Mouse (Mus musculus): ENCODE data around the gene Scd1. TPM values are rescaled to one million over a fixed set of nuclear protein-coding genes. Genes with fewer than 3 reads are reported as not detected.

Gene Scd1
- total and polyA plus RNA-seq, 3 experiments, result 100 to 183 TPM; not detected in 1

DNA sequence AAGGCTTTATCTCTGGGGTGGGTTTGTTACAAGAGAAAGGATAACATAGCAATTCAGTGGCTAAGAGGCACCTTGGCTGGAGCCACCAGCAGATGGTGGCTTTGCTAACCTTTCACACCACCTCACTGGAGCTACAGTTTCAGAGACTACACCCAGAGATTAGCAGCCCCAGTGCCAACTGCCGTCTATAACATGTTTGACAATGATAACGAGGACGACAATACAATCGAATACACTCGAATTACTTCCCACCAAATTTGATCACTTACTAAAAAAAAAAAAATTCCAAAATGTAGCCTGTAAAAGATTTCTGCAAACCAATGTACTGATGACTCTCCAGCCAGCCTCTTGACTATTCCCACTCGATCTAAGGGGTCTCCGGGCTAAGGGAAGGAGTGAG is 12.7 kb downstream of the Scd1 start (continued):
- TF ChIP-seq BHLHE40 (IDR thresholded peaks at IDR 0.05; ENCODE audit: borderline replicate concordance, low read depth, low read length), result no peak

GRCm38 (mm10) chr19:44393962-44394422 is 13.7 kb downstream of the Scd1 start:
- H3K27ac ChIP-seq (ENCODE audit: control insufficient read depth, low read depth, low read length), result peak overlapping the region; percentile 29
- TF ChIP-seq RCOR1 (IDR thresholded peaks at IDR 0.05; ENCODE audit: low read depth, low read length) (peak; percentile 89), CHD2 (IDR thresholded peaks at IDR 0.05; ENCODE audit: low read length) (no peak), MXI1 (IDR thresholded peaks at IDR 0.05; ENCODE audit: low read depth, low read length) (no peak; the same call in none of the 2 replicates), TAL1 (IDR thresholded peaks at IDR 0.05; ENCODE audit: low read length) (peak; percentile 61), MYC (IDR thresholded peaks at IDR 0.05; ENCODE audit: low read depth, low read length) (0 out of 2 replicates have a peak, but pooled peaks have one; percentile 19), ZMIZ1 (IDR thresholded peaks at IDR 0.05; ENCODE audit: low read depth, low read length) (no peak), MAX (IDR thresholded peaks at IDR 0.05; ENCODE audit: low read length) (peak; percentile 60; the same call in 1 of the 2 replicates), TCF12 (IDR thresholded peaks at IDR 0.05; ENCODE audit: low read depth, low read length) (peak; percentile 36), ZKSCAN1 (IDR thresholded peaks at IDR 0.05; ENCODE audit: low read depth, low read length) (no peak), SIN3A (IDR thresholded peaks at IDR 0.05; ENCODE audit: low read length) (peak; percentile 52; the same call in 1 of the 2 replicates), EP300 (IDR thresholded peaks at IDR 0.05; ENCODE audit: low read depth in 1 of 2, low read length in 2 of 2) (peak; percentile 54 to 80; a peak in 3 of 4 replicates), ETS1 (IDR thresholded peaks at IDR 0.05; ENCODE audit: low read depth, low read length) (peak; percentile 85), BHLHE40 (IDR thresholded peaks at IDR 0.05; ENCODE audit: borderline replicate concordance, low read depth, low read length) (no peak), USF1 (IDR thresholded peaks at IDR 0.05; ENCODE audit: low read depth, low read length) (peak; percentile 61), TBP (IDR thresholded peaks at IDR 0.05; ENCODE audit: low read depth, low read length) (peak; percentile 79), GABPA (IDR thresholded peaks at IDR 0.05; ENCODE audit: low read depth, low read length) (no peak), MEF2A (IDR thresholded peaks at IDR 0.05; ENCODE audit: extremely low read depth, insufficient replicate concordance, low read depth, low read length, poor library complexity, severe bottlenecking) (no peak), GATA1 (IDR thresholded peaks at IDR 0.05; ENCODE audit: low read depth, low read length) (peak; percentile 70)
- H3K4me1 ChIP-seq (ENCODE audit: control insufficient read depth in 1 of 2, insufficient read depth in 2 of 2, low read length in 2 of 2), result peaks cover 34 to 59% of the 10 kb centered on the region in 2 experiments
- peaks cover 0 to 60% of the 10 kb centered on the region in 2 experiments; a peak in 2 of 4 replicates for H3K36me3 ChIP-seq (ENCODE audit: control insufficient read depth in 1 of 2, insufficient read depth in 2 of 2, low read length in 2 of 2)
- H3K9ac ChIP-seq (ENCODE audit: control insufficient read depth, low read depth, low read length, poor library complexity, severe bottlenecking), result no peak overlapping the region
- no peaks in the 10 kb centered on the region for H3K9me3 ChIP-seq (replicated peaks; ENCODE audit: insufficient read depth, low read length)
- H3K27me3 ChIP-seq (ENCODE audit: control insufficient read depth in 1 of 2, insufficient read depth in 2 of 2, low read length in 2 of 2), result no peaks in the 10 kb centered on the region
- H3K79me2 ChIP-seq (ENCODE audit: control insufficient read depth, insufficient read depth, low read length, poor library complexity), result no peaks in the 10 kb centered on the region
- no peak overlapping the region for H3K4me3 ChIP-seq (ENCODE audit: control insufficient read depth in 1 of 2, insufficient read depth in 1 of 2, low read depth in 2 of 2, low read length in 2 of 2)
- DNase-seq (ENCODE audit: low read depth, low spot score), result peak; percentile 81
